Mouse (Mus musculus) stomach, postnatal 0 days (tissue): ENCODE measurements at regions not wholly inside any gene's neighbourhood (a gene's known extent, or its start where the extent isn't known, plus 50 kb on each side); places are given as distances from the start of the nearest gene placed in this dataset.

Source experiments
- CTCF ChIP-seq: IDR thresholded peaks from 2 replicates; pipeline ENCODE4 v1.5.1; 2016; ENCODE audit warnings: antibody characterized with exemption, low read depth, mild to moderate bottlenecking, moderate library complexity
- EP300 ChIP-seq: optimal IDR thresholded peaks from 2 replicates; pipeline ENCODE3; 2016; ENCODE audit warnings: antibody characterized with exemption

DNA sequence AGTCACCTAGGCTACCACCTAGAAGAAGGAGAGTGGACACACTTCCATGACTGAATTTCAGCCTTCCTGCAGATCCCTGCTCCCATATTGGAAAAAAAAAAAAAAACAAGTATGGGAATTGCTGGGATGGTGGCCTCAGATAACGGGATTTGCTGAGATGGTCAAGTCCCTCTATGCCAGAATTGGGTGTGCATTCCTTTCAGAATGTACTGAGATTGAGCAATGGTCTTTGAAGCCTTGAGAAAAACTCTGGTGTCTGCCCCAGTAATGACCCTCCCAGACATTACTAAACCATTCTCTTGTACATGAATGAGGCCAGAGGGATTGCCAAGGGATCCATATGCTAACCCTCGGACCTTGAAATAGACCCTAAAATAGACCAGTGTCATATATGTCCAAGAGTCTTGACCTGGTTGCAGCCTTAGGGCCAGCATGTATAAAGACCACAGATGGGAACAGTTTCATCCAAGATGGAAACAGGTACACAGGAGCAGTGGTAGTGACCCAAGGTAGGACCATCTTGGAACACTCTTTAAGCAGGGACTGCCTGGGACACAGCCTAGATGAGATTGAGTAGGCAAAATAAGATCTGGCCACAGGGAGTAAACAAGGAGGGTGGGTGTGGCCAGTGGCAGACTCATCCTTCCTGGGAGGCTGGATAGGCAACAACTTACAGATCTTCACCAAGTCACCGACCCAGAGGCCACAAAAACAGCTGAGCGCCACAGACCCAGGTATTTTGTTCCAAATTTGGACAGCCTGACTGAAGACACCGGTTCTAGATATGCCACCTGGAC lies 882.9 kb upstream of the 9430069I07Rik start:
- no peak for TF ChIP-seq EP300
- TF ChIP-seq CTCF, result no peak
